Mouse (Mus musculus) MN1 (cell line): ENCODE measurements around the gene Hmgcs2.

ENCODE experiments used
- DNase-seq: peaks from one replicate; pipeline ENCODE4 v3.0.0-alpha.2; 2016; ENCODE audit warnings: low spot score

Hmgcs2 gene

GRCm38 (mm10) chr3:98338584-98339041, 58.4 kb downstream of the Hmgcs2 start:
- peak; percentile 60 for DNase-seq

- DNase-seq, result peak; percentile 66
Observed at GRCm38 (mm10) chr3:98339097-98339705, 59.0 kb downstream of the Hmgcs2 start.

GRCm38 (mm10) chr3:98339706-98340109, 59.5 kb downstream of the Hmgcs2 start, which contains the start of gene Phgdh:
Phgdh (minus strand) TSS chr3:98339990.
- DNase-seq, result peak; percentile 83

GRCm38 (mm10) chr3:98340818-98341594, 60.8 kb downstream of the Hmgcs2 start:
- no peak for DNase-seq

GRCm38 (mm10) chr3:98343235-98343634, 63.0 kb downstream of the Hmgcs2 start:
- no peak for DNase-seq

- DNase-seq, result peak; percentile 24
Observed at GRCm38 (mm10) chr3:98348106-98348505, 67.9 kb downstream of the Hmgcs2 start.

- peak; percentile 54 for DNase-seq
Observed at GRCm38 (mm10) chr3:98348705-98349104, 68.5 kb downstream of the Hmgcs2 start.

GRCm38 (mm10) chr3:98353892-98354291, 73.7 kb downstream of the Hmgcs2 start:
- peak; percentile 56 for DNase-seq

GRCm38 (mm10) chr3:98355344-98356025, 75.2 kb downstream of the Hmgcs2 start:
- DNase-seq, result peak; percentile 31

GRCm38 (mm10) chr3:98356026-98356365, 75.8 kb downstream of the Hmgcs2 start:
- no peak for DNase-seq

GRCm38 (mm10) chr3:98356632-98357370, 76.6 kb downstream of the Hmgcs2 start:
- no peak for DNase-seq
